Mouse (Mus musculus) myocyte (in vitro differentiated cells): ENCODE measurements at regions not wholly inside any gene's neighbourhood (a gene's known extent, or its start where the extent isn't known, plus 50 kb on each side); places are given as distances from the start of the nearest gene placed in this dataset.

Source experiments
- H3K27me3 ChIP-seq: one replicate; pipeline ENCODE4 v1.6.1; 2011; ENCODE audit not compliant: control insufficient read depth, insufficient read depth, insufficient read length
- H3K36me3 ChIP-seq: one replicate; pipeline ENCODE4 v1.6.1; 2011; ENCODE audit not compliant: control insufficient read depth, insufficient read depth
- H3K4me2 ChIP-seq: one replicate; pipeline ENCODE4 v1.6.1; 2011; ENCODE audit warnings: low read depth, control low read depth
- H3K4me3 ChIP-seq: one replicate; pipeline ENCODE4 v1.5.1; 2011; ENCODE audit warnings: mild to moderate bottlenecking, control low read depth, moderate library complexity
- H3K79me2 ChIP-seq: one replicate; pipeline ENCODE4 v1.6.1; 2011; ENCODE audit not compliant: control insufficient read depth, insufficient read depth
- H3ac ChIP-seq: one replicate; pipeline ENCODE4 v1.6.1; 2011; ENCODE audit not compliant: control insufficient read depth, insufficient read length
- CEBPB ChIP-seq: IDR thresholded peaks from 2 replicates; pipeline ENCODE4 v1.6.1; 2011; ENCODE audit warnings: mild to moderate bottlenecking, moderate library complexity; ENCODE audit not compliant: poor library complexity, insufficient read depth, severe bottlenecking
- E2F4 ChIP-seq: IDR thresholded peaks from one replicate; pipeline ENCODE4 v1.6.1; 2011; ENCODE audit warnings: mild to moderate bottlenecking, control low read depth, moderate library complexity; ENCODE audit not compliant: insufficient read depth
- MAX ChIP-seq: IDR thresholded peaks from one replicate; pipeline ENCODE4 v1.6.1; 2011; ENCODE audit warnings: low read depth, mild to moderate bottlenecking, control low read depth
- MYOD1 ChIP-seq, 3 experiments: IDR thresholded peaks; one replicate each; pipeline ENCODE4 v1.6.1; 2011; ENCODE audit warnings: control low read depth in 2 of 3, low read depth in 2 of 3, mild to moderate bottlenecking in 2 of 3, moderate library complexity in 1 of 3; ENCODE audit not compliant: insufficient read length in 2 of 3, control insufficient read depth in 1 of 3
- MYOG ChIP-seq, 3 experiments: IDR thresholded peaks; one replicate each; pipeline ENCODE4 v1.6.1; 2011; ENCODE audit warnings: control low read depth in 2 of 3, low read depth in 2 of 3, mild to moderate bottlenecking in 2 of 3; ENCODE audit not compliant: insufficient read length in 2 of 3, control insufficient read depth in 1 of 3, insufficient read depth in 1 of 3
- POLR2A ChIP-seq: IDR thresholded peaks from one replicate; pipeline ENCODE4 v1.6.1; 2011; ENCODE audit warnings: low read depth, mild to moderate bottlenecking, control low read depth, moderate library complexity; ENCODE audit not compliant: insufficient read length
- POLR2AphosphoS2 ChIP-seq: IDR thresholded peaks from one replicate; pipeline ENCODE4 v1.6.1; 2011; ENCODE audit warnings: low read depth, control low read depth; ENCODE audit not compliant: insufficient read length
- REST ChIP-seq: IDR thresholded peaks from one replicate; pipeline ENCODE4 v1.6.1; 2011; ENCODE audit warnings: mild to moderate bottlenecking, control low read depth, moderate library complexity; ENCODE audit not compliant: insufficient read depth, insufficient read length
- SRF ChIP-seq: IDR thresholded peaks from one replicate; pipeline ENCODE4 v1.6.1; 2011; ENCODE audit warnings: low read depth; ENCODE audit not compliant: control insufficient read depth, insufficient read length
- TCF12 ChIP-seq: IDR thresholded peaks from one replicate; pipeline ENCODE4 v1.6.1; 2011; ENCODE audit warnings: mild to moderate bottlenecking, control low read depth; ENCODE audit not compliant: poor library complexity, insufficient read depth, severe bottlenecking
- TCF3 ChIP-seq: IDR thresholded peaks from one replicate; pipeline ENCODE4 v1.6.1; 2011; ENCODE audit warnings: low read depth, control low read depth; ENCODE audit not compliant: insufficient read length
- USF1 ChIP-seq: IDR thresholded peaks from one replicate; pipeline ENCODE4 v1.6.1; 2011; ENCODE audit warnings: low read depth, mild to moderate bottlenecking, control low read depth, moderate library complexity

- Histone ChIP-seq H3K79me2 (no peaks in the 10 kb centered on the region), H3K27me3 (no peaks in the 10 kb centered on the region), H3ac (no peak overlapping the region), H3K4me3 (no peak overlapping the region), H3K4me2 (no peak overlapping the region), H3K36me3 (no peaks in the 10 kb centered on the region)
- TF ChIP-seq USF1 (no peak), MYOD1 (IDR thresholded peaks at IDR 0.05; ENCODE audit: control insufficient read depth in 1 of 3, insufficient read length in 2 of 3, low read depth in 2 of 3) (no peak), TCF3 (no peak), SRF (no peak), POLR2AphosphoS2 (no peak), MYOG (IDR thresholded peaks at IDR 0.05; ENCODE audit: control insufficient read depth in 1 of 3, insufficient read depth in 1 of 3, insufficient read length in 2 of 3, low read depth in 2 of 3) (no peak), TCF12 (no peak), E2F4 (no peak), POLR2A (no peak), MAX (no peak), CEBPB (no peak), REST (no peak)
These were observed 65.2 kb downstream of the Slc30a10 start for GRCm38 (mm10) chr1:185519811-185520210.

- no peaks in the 10 kb centered on the region for H3K79me2 ChIP-seq
- no peaks in the 10 kb centered on the region for H3K36me3 ChIP-seq
- TF ChIP-seq SRF: no peak
- TF ChIP-seq REST: no peak
- TF ChIP-seq MAX: no peak
- TF ChIP-seq MYOG (IDR thresholded peaks at IDR 0.05; ENCODE audit: control insufficient read depth in 1 of 3, insufficient read depth in 1 of 3, insufficient read length in 2 of 3, low read depth in 2 of 3): no peak
- no peak for TF ChIP-seq TCF3
- TF ChIP-seq USF1: no peak
- TF ChIP-seq TCF12: no peak
- no peak for TF ChIP-seq E2F4
- TF ChIP-seq POLR2AphosphoS2: no peak
- no peak for TF ChIP-seq MYOD1 (IDR thresholded peaks at IDR 0.05; ENCODE audit: control insufficient read depth in 1 of 3, insufficient read length in 2 of 3, low read depth in 2 of 3)
- no peak for TF ChIP-seq CEBPB
- no peak for TF ChIP-seq POLR2A
- no peaks in the 10 kb centered on the region for H3K27me3 ChIP-seq
- H3K4me3 ChIP-seq: no peak overlapping the region
- H3ac ChIP-seq: no peak overlapping the region
- H3K4me2 ChIP-seq: no peak overlapping the region
These were observed 69.4 kb downstream of the Slc30a10 start for GRCm38 (mm10) chr1:185524020-185524419.

- Histone ChIP-seq H3K27me3 (no peaks in the 10 kb centered on the region), H3K4me2 (no peak overlapping the region), H3ac (no peak overlapping the region), H3K79me2 (no peaks in the 10 kb centered on the region), H3K4me3 (no peak overlapping the region), H3K36me3 (no peaks in the 10 kb centered on the region)
- TF ChIP-seq POLR2AphosphoS2 (no peak), MAX (no peak), MYOG (IDR thresholded peaks at IDR 0.05; ENCODE audit: control insufficient read depth in 1 of 3, insufficient read depth in 1 of 3, insufficient read length in 2 of 3, low read depth in 2 of 3) (no peak), MYOD1 (IDR thresholded peaks at IDR 0.05; ENCODE audit: control insufficient read depth in 1 of 3, insufficient read length in 2 of 3, low read depth in 2 of 3) (no peak), CEBPB (no peak), USF1 (no peak), TCF12 (no peak), TCF3 (no peak), POLR2A (no peak), REST (no peak), E2F4 (no peak), SRF (no peak)
These were observed 78.8 kb downstream of the Slc30a10 start for GRCm38 (mm10) chr1:185533471-185533870.

DNA sequence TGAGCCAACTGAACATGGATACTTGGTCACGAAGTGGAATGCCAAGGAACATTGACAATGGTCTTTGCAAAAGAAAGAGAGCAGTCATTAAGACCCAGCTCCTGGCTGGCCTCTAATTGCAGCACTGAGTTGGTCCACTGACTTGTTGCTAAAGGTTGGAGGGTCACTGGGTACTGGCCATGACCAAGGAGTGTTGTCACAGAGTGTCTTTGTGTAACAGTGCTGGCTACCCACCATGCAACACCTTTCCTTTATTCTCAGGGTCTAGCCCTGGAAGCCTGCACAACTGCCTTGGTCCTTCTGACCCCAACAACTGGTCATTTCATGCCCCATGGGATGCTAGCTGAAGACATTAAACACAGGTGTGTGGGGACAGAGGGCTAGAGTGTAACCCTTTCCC is 79.5 kb downstream of the Slc30a10 start:
- H3K4me3 ChIP-seq: no peak overlapping the region
- TF ChIP-seq TCF3: no peak
- TF ChIP-seq POLR2AphosphoS2: no peak
- TF ChIP-seq MAX: no peak
- TF ChIP-seq MYOG (IDR thresholded peaks at IDR 0.05; ENCODE audit: control insufficient read depth in 1 of 3, insufficient read depth in 1 of 3, insufficient read length in 2 of 3, low read depth in 2 of 3): no peak
- TF ChIP-seq MYOD1 (IDR thresholded peaks at IDR 0.05; ENCODE audit: control insufficient read depth in 1 of 3, insufficient read length in 2 of 3, low read depth in 2 of 3): no peak
- TF ChIP-seq E2F4: no peak
- TF ChIP-seq REST: no peak
- H3K27me3 ChIP-seq: no peaks in the 10 kb centered on the region
- no peaks in the 10 kb centered on the region for H3K79me2 ChIP-seq
- no peak overlapping the region for H3ac ChIP-seq
- no peak overlapping the region for H3K4me2 ChIP-seq
- H3K36me3 ChIP-seq: no peaks in the 10 kb centered on the region

GRCm38 (mm10) chr1:185535321-185535720 is 80.7 kb downstream of the Slc30a10 start:
- Histone ChIP-seq H3ac (no peak overlapping the region), H3K4me2 (no peak overlapping the region), H3K79me2 (no peaks in the 10 kb centered on the region), H3K36me3 (no peaks in the 10 kb centered on the region), H3K27me3 (no peaks in the 10 kb centered on the region), H3K4me3 (no peak overlapping the region)
- TF ChIP-seq CEBPB (no peak), MYOG (IDR thresholded peaks at IDR 0.05; ENCODE audit: control insufficient read depth in 1 of 3, insufficient read depth in 1 of 3, insufficient read length in 2 of 3, low read depth in 2 of 3) (no peak), REST (no peak), MAX (no peak), E2F4 (no peak), TCF3 (no peak), SRF (no peak), MYOD1 (IDR thresholded peaks at IDR 0.05; ENCODE audit: control insufficient read depth in 1 of 3, insufficient read length in 2 of 3, low read depth in 2 of 3) (no peak), TCF12 (no peak), POLR2AphosphoS2 (no peak), POLR2A (no peak), USF1 (no peak)
